Mouse (Mus musculus) megakaryocyte, embryonic 14.5 days (primary cell): ENCODE data around the gene Hs6st3.

ENCODE experiments used
- FLI1 ChIP-seq: IDR thresholded peaks from 2 replicates; pipeline ENCODE4 v1.6.1; 2012; ENCODE audit warnings: low read length, inconsistent platforms, mixed read lengths
- GATA1 ChIP-seq: IDR thresholded peaks from 3 replicates; pipeline ENCODE4 v1.6.1; 2012; ENCODE audit warnings: mixed read lengths, low read length, inconsistent platforms, borderline replicate concordance

DNA sequence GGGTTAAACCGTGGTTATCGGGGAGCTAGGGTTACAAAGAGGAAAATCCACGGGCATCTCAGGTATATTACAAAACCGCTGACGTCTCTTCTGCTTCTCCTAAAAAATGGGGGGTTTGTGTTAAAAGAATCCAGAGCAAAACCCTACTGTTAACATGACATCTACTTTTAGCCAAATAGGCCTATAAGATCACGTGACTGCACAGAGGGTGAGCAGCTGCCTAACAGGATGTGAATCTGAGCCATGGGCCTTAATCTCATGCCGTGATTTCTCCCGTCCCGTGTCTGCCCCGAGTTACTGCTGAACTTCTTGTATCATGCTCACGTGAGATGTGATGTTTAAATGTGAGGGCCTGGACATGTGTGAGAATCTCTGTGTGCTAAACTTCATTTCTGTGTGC, 540.4 kb downstream of the Hs6st3 start:
- TF ChIP-seq GATA1 (no peak), FLI1 (no peak)
